Mouse (Mus musculus) embryo, embryonic 10.5 days (tissue): Measurements from ENCODE around the gene Ptprf.

Source experiments
- DNase-seq: peaks from one replicate; pipeline ENCODE4 v3.0.0-alpha.2; 2015; ENCODE audit warnings: low spot score

The Ptprf gene

DNA sequence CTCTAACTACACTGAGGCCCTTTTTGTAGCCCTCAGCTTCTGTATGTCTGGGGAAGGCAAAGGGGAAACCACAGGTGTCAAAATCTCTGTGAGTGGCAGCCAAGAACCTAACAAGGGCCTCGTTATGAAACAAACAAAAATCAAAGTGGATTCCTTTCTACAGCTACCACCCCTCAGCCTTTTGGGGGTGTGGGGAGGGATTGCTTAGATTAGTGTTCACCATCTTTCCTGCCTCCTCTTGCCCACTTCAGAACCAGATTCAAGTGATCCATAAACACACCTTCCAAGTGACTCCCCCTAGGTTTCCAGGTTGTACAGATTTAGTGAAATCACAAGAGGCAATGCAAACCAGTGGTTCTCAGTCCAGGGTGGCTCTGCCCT, 9.0 kb downstream of the Ptprf start:
- DNase-seq: no peak

DNA sequence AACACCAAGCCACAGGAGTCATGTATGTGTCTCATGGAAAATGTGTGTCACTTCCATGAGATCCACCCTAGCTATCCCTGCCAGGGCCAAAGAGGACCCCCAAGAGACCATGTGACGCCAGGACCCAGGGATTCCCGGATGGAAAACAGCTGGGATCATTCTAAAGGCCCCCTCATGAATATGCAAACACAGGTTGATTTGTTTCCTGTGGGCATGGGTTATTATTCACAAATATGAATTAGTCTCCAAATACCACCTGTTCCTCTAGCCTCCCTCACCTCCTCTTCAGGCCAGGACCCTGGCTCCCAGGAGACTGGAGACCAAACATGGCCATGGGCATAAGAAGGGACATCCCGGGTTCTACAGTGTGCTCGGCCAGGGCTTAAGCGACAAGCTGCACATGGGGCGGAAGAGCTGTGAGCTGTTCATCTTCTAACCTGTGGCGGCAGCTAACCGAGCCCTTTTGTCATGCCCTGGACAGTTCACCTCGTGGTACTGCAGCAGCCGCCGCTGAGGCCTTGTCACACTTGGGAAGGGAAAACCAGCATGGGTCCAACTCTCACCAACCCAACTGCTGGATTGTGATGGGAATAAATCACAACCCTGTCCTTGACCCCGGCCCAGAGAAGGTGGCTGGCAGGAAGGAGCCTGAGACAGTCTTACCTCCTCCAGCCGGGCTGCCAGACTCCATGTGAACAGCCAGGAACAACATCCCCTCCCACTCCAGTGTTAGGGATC, 9.6 kb downstream of the Ptprf start:
- no peak for DNase-seq

DNA sequence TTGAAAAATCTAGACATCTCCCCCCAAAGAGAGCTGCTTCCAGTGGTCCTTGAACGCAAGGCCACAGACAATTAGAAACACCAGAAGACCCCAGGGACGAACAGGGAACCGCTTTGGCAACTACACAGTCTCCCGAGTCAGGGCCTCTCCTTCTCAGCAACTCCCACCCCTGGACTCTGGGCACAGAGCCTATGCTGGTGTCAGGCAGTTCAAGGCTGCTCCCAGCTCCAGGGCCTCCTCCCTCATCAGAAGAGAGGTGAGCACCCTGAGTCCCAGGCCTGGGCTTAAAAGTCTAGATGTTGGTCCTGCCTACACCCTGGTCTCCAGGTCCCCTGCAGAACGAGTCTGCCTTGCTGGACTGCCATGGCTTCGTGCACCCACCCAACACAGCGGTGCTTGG, 10.7 kb downstream of the Ptprf start:
- no peak for DNase-seq

DNA sequence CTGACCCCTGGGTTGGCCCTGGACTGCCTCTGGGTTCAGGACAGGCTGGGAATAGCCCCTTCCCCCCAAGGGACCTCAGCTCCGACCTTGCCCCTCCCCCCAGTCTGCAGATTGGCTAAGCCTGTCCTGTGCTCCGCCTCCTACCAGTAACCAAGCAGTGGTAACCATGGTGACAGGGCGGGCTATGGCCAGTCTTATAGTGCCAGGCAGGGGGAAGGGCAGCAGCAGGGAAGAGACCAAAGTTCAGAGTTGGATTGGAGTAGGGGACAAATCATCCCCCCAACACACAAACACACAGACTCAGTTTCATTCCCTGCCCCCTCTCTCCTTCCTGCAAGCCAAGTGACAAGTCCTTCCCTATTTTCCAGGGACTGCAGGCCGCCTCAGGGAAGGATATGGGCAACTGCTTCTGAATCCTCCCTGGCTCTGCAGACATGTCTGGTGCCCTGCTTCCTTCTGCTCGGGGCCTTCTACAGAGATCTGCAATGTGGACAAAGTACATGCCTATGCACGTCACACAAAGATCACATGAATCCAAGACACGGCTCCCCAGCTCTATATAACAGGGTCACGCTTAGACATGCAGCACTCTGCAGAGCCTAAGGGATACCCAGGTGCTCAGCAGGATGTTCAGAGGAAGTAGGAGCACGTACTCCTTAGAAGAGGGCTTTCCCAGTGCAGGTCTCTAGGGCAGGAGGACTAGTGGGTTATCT, 14.5 kb downstream of the Ptprf start:
- peak; percentile 99 for DNase-seq

DNA sequence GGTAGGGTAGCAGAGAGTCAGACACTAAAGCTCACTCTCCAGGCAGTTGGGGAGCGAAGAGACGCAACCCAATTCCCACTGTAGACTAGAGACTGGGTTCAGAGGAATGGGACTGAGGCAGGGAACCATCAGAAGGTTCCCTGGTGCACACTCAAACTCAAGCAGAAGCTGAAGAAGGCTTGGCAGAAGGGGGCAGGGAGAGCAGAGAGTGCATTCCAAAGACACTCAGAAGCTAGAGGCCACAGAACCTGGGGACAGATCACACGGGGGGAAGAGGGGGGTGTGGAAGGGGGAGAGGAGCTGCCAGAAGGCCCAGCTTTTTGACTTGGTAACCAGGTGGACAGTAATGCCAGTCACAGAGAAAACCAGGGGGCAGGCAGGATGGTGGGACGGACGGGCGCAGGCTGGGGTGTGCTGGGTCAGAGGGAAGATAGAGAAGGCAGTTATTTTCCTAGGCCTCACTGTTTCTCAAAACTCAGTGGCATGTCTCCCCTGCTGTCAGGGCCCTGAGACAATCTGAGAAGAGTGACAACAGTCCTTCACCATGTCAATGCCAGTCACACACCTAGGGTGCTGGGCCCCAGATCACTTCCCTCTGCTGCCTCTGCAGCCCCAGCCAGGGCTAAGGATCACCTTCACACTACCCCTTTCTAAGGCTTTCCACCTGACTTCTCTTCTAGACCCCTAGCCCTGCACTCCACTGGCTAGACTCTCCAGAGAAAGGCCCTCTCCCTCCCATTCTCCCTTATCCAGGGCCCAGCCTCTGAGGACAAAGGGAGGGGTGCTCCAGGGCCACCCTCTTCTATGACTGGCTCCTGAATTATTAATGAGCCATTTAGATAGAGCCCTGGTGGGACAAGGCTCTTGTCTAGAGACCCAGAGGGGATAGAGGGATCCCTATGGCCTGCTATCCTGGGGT, 15.3 kb downstream of the Ptprf start:
- no peak for DNase-seq

DNA sequence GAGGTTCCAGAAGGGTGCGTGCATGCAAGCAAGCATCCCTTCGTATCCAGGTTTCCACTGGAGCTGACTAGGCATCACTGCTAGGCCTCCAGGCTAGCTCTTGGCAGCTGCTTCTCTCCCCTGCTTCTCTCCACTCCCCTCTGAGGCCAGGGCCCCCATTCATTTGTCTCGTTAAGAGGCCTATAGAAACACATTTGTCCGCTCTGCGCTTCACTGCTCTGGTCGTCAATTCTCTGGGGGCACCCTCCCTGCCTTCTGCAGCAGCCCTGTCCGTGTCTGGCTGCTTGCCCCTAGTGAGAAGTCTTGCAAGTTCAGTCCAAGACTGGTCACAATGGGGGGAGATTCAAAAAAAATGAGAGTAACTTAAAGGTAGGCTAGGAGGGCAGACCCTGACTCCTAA, 16.7 kb downstream of the Ptprf start:
- DNase-seq: peak; percentile 62

DNA sequence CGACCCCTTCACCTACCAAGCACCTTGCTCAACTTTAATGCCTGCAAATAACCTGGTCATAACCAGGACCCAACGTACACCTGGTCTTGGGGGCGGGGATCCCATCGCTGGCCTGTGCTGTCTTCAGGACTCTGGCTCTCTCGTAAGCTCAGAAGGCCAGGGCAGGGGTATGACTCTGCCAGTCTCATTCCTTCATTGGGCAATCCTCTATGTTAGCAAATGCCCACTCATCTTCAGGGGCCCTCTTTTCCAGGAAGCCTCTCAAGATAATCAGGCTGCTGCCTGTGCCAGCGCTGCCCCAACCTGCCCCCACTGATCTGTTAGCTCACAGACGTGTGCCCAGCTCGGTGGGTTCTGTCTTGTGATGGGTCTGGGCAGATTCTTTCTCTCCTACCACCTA, 17.2 kb downstream of the Ptprf start:
- DNase-seq: no peak

DNA sequence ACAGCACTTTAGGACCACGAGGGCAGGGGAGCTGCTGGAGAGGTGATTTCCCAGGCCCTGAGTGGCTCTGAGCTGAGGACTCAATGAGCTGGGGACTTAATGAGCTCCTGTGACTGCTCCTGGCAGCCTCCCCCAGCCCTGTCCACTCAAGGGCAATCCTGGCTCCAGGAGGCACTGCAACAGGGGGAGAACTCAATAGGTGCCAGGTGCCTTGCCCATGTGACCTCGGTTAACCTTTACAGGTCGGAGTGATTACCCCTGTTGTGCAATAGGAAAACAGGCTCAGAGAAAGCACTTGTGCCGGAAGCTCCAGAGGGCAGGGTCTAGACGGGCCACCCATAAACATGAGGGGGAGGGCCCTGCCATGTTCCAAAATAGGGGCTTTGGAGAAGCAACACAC, 17.7 kb downstream of the Ptprf start:
- DNase-seq: no peak

DNA sequence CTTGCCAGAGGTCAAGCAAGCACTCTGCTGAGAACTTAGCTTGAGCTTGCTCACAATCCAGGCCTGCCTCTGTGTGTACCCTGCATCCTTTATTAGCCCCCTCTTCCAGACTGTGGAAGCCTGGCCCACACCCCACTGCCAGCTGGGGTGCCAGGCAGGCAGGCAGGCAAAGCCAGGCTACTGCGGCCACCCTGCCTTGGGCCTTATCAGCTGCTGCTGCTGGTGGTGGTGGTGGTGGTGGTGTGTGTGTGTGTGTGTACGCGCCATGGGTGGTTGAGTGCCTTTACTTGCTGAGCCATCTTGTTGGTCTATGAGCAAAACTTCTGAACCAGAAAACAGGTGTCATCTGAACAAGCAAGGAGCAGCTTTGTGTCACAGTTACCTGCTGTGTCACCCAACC, 18.3 kb downstream of the Ptprf start:
- no peak for DNase-seq

DNA sequence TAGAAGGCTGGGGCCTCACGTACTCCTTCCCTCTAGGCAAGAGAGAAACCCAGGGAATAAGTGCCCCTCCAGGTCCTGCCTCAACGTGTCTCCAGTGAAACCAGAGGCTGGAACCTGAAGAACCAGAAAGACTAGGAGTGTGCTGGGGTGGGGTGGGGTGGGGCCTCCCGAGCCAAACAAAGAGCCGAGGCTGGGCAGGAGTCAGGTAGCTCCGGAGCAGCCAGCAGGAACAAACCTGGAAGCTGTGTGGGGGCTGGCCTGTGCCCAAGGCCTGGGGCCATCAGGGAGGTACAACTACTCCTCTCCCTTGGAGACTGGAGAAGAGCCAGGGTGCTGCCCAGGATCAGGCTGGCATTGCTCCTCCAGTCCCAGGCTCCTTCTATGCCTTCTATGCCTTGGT, 18.9 kb downstream of the Ptprf start:
- no peak for DNase-seq

DNA sequence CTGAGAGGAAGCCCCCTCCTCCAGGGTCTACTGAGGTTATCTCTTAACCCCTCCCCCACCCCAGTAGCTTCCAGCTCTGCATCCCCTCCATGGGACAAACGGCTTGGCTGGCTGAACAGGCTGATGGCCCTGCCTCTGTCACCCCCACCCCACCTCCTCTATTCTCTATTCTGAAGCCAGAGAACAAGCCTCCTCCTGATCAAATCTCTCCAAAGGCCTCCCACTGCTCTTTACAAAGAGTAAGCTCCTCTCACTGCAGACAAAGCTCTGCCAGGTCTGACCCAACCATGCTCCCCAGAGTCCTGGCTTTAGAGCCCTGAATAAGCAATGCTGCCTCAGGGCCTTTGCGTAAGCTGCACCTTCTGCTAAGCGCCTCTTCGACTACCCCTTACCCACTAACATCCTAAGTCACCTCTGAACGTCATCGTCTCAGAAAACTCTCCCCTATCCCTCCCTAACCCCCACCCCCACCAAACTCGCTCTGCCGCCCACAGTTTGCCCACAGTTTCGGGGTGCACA, 19.6 kb downstream of the Ptprf start:
- DNase-seq: no peak

DNA sequence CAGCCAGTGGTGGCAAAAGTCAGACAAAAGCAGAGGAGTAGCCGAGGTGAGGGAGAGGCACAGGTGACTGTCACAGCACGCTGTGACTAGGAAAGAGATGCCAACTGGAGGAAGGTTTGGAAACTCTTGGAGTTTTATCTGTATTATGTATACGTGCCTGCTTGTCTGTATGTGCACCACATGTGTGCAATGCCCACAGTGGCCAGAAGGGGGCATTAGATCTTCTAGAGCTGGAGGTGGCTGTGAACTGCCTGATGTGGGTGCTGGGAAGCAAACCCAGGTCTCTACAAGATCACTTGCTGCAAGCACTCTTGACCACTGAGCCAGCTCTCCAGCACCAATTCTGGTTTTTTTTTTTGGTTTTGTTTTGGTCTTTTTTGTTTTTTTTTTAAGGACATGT, 20.5 kb downstream of the Ptprf start:
- no peak for DNase-seq

DNA sequence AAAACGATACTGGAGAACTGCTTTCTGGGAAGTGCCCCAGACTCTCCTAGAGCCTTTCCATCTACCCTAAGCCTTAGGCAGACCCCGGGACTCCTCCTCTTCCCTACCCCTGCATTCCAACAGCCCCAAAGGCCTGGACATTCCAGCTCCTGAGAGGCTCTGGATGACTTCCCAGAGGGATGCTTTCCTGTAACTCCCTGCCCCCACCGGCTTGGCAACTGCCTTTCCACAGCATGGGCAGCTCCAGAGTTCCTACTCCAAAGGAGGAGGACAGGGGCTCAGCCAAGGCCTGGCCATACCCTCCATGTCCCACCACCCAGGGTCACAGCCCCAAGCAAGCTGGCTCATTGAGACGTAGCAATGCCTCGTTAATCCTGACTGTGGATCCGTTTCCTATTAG, 21.2 kb downstream of the Ptprf start:
- DNase-seq: no peak

DNA sequence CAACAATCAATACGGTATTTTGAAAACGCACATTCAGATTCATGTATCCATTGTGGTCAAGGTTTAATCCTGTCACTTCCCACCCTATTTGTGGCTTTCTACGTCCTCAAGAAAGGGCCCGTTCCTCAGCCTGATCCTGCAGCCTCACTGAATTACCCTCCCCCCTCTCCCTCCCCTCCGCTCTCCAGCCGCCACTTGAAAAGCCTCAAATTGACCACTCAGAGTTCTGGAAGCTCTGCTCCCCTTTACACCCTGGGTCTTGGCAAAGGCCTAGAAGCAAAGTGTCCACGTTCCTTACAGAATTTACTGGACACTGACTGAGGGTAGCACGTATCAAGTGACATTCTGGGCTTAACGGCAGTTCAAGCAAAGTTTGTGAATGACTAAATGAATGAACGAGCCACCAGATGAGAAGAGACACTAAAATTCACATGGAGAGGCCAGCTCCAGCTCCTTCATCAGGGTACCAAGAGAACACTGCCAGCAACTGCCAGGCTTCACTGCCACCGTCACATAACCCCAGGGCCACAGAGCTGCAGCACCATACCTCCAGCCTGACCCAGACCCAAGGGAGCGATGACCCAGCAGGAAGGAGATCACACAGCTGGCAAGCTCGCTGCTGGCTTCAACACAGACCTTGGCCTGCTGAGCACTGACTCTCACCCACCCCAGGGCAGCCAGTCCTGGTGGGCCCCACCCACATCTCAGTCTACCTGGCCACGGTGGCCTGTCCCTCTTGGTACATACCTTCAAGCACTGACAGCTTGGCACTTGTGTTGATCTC, 22.6 kb downstream of the Ptprf start:
- no peak for DNase-seq

DNA sequence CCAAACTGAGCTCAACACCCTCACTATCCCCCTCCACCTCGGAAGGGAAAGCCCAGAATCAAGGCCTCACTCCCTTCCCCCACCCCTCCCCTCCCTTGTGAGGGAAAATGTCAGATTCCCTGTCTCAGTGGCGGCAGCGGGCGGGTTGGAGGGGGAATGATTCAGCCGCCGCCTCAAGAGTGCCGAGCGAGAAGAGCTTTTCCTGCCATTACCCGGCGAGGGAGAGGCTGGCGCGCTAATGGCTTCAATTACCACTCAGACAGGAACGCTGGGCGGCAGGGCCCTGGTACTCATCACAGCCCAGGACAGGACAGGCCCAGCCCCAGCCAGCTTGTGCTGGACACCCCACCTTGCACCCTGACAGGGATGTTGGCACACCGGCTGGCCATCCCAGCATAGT, 25.6 kb downstream of the Ptprf start:
- peak; percentile 47 for DNase-seq

DNA sequence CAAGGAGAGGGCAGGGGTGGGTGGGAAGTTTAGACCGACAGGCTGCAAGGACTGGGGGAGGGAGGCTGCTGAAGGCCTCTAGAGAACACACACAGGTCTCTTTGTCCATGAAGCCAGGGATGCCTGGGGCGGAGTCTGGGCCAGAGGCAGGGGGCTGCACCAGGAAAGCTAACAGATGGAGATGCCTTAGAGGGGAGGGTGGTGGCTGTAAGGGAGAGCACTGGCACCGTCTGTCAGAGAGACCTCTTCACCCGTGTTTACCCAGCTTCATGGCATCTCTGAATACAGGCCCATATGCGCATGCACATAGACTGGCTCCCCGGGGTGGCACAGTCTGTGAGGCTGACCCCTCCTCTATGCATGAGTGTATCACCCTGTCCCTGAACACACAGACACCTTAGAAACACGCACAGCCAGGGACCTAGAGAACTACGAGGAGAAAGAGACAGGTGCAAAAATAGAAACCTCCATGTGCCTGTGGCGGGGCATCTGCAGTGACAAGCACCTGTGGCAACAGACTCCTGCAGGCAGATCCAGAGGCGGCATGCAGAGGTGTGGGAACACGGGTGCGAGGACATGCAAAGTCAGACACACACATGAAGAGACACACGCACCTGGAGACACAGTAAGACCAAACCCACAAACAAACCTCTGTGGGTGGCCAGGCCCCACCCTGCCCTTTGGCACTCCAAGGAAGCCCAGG, 29.3 kb downstream of the Ptprf start:
- DNase-seq: peak; percentile 69

DNA sequence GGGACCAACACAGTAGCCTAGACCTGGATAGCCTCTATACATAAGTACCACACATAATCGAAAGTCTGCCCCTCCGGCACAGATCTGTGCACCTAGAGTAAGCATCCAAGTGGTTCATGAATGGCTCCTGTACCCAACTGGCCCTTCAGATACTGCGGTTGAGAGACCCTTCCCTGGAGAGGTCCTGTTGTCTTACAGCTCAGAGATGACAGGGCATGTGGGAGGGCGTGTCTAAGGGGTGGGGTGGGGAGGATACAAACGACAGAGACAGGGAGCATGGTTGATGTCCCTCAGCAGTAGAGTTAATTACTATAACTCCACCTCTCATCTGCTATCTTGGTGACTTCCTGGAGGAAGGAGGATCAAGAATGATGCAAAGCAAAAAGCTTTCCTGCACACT, 29.9 kb downstream of the Ptprf start:
- peak; percentile 42 for DNase-seq

DNA sequence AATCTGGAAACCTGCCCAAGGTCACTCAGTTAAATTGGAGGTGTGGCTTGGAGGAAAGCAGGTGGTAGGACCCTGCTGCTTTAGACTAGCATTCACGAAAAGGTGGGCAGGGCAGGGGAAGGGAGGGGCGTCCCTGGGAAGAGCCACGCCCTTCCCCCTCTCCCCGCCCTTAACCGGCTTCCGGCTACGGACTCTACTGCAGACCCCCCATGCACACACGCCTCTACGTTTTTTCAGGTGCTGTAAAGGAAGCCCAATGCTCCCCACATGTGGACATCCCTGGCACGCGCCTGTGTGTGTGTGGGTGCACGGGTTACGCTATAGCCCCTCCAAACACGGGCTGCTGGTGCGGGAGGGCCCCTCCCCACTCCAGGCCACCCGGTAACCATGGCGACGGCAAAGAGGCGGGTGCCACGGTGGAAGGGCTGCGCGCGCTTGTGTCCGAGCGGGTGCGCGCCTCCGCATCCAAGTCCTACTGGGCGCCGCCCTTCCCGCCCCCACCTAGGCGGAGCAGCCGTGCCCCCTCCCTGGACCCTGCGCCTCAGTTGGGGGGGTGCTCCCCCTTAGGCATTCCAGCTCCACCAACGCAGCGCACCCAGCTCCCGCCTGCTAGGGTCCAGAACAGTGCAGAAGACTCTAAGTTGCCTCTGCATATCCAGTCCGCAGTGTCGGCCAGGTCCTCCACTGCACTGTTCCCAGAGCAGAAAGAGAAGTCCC, 30.5 kb downstream of the Ptprf start:
- DNase-seq: peak; percentile 79

DNA sequence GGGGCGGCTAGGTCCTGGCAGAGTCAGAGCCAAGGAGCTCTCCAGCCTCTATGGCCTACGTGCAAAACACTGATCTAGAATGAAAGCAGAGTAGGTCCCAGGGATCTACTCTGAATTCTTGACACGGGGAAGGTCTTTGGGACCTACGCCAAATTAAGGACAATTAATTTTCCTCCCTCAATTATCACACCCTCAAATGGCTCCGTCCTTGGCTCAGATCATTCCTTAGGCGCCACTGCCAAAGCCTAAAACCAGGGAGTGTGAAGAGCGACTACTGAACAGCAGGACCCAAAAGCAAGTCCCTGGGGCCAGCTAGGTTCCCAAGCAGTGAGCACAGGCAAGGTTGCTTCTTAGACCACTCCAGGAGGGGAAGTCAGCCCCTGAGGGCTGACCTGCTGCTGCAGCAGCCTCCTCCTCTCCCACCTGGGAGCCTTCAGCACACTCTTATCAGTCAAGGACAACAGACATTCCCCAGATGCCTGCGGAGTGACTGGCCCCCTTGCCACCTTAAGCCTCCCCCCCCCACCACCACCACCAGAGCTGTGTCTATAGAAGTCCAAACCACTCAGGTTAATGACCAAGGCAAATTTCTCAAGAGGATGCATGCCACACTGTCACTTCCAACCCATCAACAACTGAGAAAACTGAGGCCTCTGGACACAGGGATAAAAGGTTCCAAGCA, 31.3 kb downstream of the Ptprf start:
- DNase-seq: no peak

DNA sequence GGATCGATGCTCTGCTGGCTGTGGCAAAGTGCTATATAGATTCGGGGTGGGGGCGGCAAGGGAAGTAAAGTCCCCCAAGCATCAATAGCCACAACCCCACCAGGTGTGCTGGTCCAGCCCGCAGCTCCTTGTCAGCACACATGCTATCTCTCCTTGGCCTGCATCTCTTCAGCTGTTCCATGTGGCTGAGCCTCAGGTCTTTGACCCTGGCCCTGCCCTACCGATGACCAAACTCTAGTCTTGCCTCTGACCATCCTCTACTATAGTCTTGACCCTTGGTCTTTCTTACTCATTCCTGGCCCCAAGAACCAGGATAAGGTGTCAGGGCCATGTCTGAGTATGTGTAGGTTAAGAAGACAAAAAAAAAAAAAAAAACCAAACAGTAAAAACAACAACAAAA, 33.2 kb downstream of the Ptprf start:
- DNase-seq: no peak
